Mouse (Mus musculus) granulocyte monocyte progenitor cell, adult 5-6 weeks (primary cell): ENCODE results near the gene Asgr2. TPM values are rescaled to one million over a fixed set of nuclear protein-coding genes. Genes with fewer than 3 reads are reported as not detected.
"Not testable (repeated sequence)": the region's sequence is repeated elsewhere in the genome, so short reads cannot be mapped to it uniquely, and the experiment has no call there.

Experiments used
- ATAC-seq: replicated peaks from 2 replicates; pipeline ENCODE4 v1.8.0; 2016; ENCODE audit warnings: mild to moderate bottlenecking, moderate TSS enrichment, inconsistent platforms; ENCODE audit not compliant: poor library complexity, severe bottlenecking
- total RNA-seq, 2 experiments: library from RNA; stranded (forward) in 1 of 2; stranded (reverse) in 1 of 2; fragments of 200-712, 200-1000 nt in 1 of 2; fragments of >200 nt in 1 of 2; fragmentation: Nextera tagmentation in 1 of 2; gene quantifications; 2 replicates each; pipeline ENCODE4 v1.2.3; 2014 to 2017

The Asgr2 gene
- total RNA-seq, 2 experiments from 2014 or later = not detected

DNA sequence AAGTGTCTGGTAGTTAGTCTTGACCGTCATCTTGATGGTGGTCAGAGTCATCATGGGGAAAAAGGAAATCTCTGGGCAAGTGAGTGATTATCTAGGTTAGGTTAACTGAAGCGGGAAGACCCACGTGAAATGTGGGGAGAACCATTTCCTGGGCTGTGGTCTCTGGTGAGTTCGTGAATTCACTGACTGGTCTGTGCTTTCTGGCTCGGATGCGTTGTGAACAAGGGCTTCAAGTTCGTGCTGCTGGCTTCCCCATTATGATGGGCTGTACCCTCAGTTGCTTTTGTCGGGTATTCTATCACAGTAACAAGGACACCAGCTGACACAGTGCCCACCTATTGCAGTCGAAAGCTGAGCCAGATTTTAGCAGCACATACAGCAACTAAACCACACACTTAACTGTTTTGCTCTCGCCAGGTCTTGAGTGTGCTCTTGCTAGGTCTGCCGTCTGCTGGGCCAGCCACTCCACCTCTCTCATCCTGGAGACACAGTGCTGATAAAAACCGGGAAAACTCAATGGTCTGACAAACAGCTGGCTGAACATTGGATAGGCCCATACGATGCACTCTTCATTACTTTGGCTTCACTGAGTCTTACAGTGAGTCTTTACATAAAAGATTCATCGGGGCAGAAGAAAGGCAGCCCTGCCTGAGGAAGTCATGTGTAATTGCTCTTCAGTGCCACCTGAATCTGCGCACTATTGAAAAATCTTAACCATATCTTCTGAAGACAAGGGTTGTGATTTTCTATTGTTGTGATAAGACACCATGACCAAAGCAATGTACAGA, 11.4 kb upstream of the Asgr2 start:
- ATAC-seq = 0 out of 2 replicates have a peak, but pooled peaks have one; percentile 6

- peak; percentile 81 for ATAC-seq
Measured at GRCm38 (mm10) chr11:70084563-70084962, 7.9 kb upstream of the Asgr2 start.

DNA sequence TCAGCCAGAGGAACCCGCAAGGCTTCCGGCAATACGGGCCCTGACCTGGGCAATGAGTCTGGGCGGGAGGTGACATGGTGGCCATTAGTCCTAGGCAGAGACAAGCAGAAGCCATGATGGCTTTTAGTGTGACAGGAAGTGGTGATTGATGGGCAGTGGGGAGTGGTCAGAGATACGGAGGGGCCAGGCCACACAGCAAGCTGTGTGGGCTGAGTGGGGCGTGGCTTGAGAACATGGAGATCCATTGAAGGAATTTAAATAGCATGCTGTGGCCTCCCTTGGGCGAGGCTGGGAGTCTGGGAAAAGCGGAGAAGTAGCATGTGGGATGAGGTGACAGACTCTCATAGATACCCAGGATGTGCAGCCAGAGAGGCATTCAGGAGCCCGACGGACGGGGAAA, 5.0 kb downstream of the Asgr2 start:
- no peak for ATAC-seq

DNA sequence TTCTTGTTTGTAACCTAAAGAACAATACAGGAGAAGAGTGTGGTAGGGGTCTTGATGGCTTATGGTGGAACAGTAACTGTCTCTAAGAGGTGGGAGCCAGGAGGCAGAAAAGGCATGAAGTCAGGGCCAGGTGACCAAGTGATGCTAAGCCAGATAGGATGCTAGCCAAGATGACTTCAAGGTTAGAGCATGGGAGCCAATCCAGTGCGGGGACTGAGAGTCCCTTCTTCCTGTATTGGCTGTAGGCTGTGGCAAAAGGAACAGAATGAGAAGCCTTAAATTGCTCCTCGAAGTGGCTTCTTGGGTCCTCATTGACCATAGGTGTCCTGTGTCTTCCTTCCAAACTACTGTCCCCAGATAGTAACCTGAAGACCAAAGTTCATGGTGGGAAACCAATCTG, 6.7 kb downstream of the Asgr2 start:
- no peak for ATAC-seq

DNA sequence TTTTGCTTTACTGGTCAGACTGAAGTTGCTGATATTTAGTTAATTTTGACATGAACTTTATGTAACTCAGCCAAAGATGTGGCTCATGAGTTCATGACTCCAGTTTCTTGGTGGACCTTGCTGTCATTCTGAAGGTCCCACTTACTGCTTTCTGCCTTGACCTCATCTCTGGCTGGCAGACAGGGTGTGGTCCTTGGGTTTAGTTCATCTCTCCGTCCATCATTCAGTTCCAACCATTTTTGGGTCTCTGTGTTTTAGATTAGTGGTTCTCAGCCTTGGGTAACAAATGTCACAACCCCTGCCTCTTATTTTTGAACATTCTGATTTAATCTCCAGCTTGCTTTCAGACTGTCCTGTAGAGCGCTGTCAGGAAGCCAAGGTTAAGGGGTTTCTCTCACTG, 7.4 kb downstream of the Asgr2 start:
- ATAC-seq = no peak

DNA sequence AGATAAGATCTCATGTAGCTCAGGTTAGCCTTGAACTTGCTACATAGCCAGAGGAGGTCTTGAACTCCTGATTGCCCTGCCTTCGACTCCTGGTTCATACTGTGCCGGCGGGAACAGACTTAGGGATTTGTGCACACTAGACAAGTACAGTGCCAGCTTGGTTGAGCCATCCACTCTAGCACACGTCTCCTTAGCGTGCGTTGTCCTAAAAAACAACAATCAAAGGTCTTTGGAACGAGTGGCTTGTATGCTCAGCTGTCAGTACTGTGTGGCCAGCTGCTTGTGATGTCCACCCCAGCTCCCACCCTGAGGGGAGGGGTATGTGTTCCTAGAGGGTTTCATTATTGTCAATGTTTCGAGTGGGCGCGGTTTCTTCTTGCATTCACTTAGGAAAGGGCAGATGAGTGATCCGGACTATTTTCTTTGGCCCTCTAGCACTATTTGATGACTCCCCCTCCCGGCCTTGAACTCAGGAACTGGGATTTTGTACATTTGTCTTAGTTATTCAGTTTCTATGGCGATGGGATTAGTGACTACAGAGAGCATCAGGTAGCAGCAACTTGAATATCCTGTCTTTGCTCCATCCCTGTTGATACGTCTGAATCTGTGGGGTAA, 11.4 kb downstream of the Asgr2 start:
- ATAC-seq = no peak

DNA sequence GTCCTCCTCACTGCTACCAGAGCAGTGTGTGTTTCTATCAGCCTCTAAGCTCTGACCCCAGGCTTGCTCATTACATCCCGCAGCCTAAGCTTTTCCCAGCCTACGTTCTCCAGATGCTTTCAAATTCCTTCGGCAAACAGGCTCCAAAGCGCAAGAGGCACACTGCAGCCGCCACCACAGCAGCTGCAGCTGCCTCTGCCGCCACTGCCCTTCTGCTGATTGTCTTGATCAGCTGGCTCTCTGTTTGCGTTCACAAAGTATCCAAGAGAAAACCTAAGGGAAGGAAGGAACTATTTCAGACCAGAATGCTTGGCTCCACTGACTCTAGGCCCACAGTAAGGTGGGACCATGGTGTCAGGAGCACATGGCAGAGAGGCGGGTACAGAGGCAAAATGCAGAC, 14.6 kb downstream of the Asgr2 start:
- ATAC-seq = no peak

GRCm38 (mm10) chr11:70110146-70110545, 17.7 kb downstream of the Asgr2 start:
- peak; percentile 59; the same call in 1 of the 2 replicates for ATAC-seq

- no peak for ATAC-seq
Measured at GRCm38 (mm10) chr11:70114562-70114961, 22.1 kb downstream of the Asgr2 start.

DNA sequence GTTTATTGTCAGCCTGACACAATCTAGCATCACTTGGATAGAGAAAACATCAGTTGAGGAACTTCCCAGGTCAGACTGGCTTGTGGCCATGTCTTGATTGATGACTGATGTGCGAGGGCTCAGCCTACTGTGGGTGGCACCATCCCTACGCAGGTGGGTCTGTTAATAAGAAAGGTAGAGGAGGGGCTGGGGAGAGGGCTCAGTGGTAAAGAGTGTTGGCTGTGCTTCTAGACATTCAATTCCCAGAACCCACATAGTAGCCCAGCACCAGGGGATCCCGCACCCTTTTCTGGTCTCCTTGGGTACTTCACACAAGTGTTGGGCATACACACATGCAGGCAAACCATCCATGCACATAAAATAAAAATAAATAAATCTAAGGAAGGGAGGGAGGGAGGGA, 23.5 kb downstream of the Asgr2 start:
- no peak for ATAC-seq

GRCm38 (mm10) chr11:70129926-70130379, 37.5 kb downstream of the Asgr2 start, which contains the start of gene Mgl2:
Gene Mgl2, plus strand, starts transcription at chr11:70130329.
- peak; percentile 78 for ATAC-seq

DNA sequence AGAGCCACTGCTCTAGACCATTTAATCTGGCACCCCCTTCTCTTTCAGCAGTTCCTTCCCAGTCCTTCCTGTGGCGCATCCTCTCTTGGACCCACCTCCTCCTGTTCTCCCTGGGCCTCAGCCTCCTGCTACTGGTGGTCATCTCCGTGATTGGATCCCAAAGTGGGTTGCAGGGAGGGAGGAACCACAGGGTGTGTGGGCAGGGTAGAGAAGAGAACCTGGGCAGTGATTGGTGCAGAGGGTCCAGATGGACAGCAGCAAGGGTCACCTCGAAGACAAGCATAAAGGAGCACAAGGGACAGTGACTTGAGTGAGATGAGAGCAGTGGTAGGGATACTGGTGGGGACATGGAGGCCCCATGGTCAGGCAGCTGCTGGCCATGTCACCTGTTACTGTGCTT, 42.6 kb downstream of the Asgr2 start:
- not testable (repeated sequence) for ATAC-seq

GRCm38 (mm10) chr11:70135925-70136324, 43.5 kb downstream of the Asgr2 start:
- ATAC-seq = not testable (repeated sequence)

- ATAC-seq = no peak
Measured at GRCm38 (mm10) chr11:70139171-70139570, 46.7 kb downstream of the Asgr2 start.

- 0 out of 2 replicates have a peak, but pooled peaks have one; percentile 44 for ATAC-seq
Measured at GRCm38 (mm10) chr11:70151072-70151471, 58.6 kb downstream of the Asgr2 start.

Other genes with a start within 250 kb of the Asgr2 start
- gene Plscr3, start 246.3 kb upstream of the Asgr2 start, total RNA-seq (2014; fragmentation: Nextera tagmentation) = 108 and 109 TPM in 2 replicates
- 24.9 and 25.2 TPM in 2 replicates for gene Plscr3, start 246.3 kb upstream of the Asgr2 start, total RNA-seq (2017)
- gene Tnk1, start 233.9 kb upstream of the Asgr2 start, total RNA-seq (2014; fragmentation: Nextera tagmentation) = 0.60 TPM in 1 of 2 replicates, not detected in the other
- not detected in 2 replicates for gene Tnk1, start 233.9 kb upstream of the Asgr2 start, total RNA-seq (2017)
- gene Tmem95, start 214.6 kb upstream of the Asgr2 start, total RNA-seq (2014; fragmentation: Nextera tagmentation) = not detected in 2 replicates
- gene Tmem95, start 214.6 kb upstream of the Asgr2 start, total RNA-seq (2017) = not detected in 2 replicates
- 0.41 and 4.2 TPM in 2 replicates for gene Kctd11, start 211.2 kb upstream of the Asgr2 start, total RNA-seq (2014; fragmentation: Nextera tagmentation)
- 1.1 and 2.6 TPM in 2 replicates for gene Kctd11, start 211.2 kb upstream of the Asgr2 start, total RNA-seq (2017)
- 52.4 and 65.1 TPM in 2 replicates for gene Acap1, start 197.1 kb upstream of the Asgr2 start, total RNA-seq (2014; fragmentation: Nextera tagmentation)
- 47.0 and 50.7 TPM in 2 replicates for gene Acap1, start 197.1 kb upstream of the Asgr2 start, total RNA-seq (2017)
- 1.3 and 3.5 TPM in 2 replicates for gene 2810408A11Rik, start 191.7 kb upstream of the Asgr2 start, total RNA-seq (2014; fragmentation: Nextera tagmentation)
- gene 2810408A11Rik, start 191.7 kb upstream of the Asgr2 start, total RNA-seq (2017) = 3.6 and 6.4 TPM in 2 replicates
- gene Neurl4, start 191.6 kb upstream of the Asgr2 start, total RNA-seq (2014; fragmentation: Nextera tagmentation) = 32.0 and 38.9 TPM in 2 replicates
- 20.7 and 27.5 TPM in 2 replicates for gene Neurl4, start 191.6 kb upstream of the Asgr2 start, total RNA-seq (2017)
- 71.5 and 99.8 TPM in 2 replicates for gene Gps2, start 178.8 kb upstream of the Asgr2 start, total RNA-seq (2014; fragmentation: Nextera tagmentation)
- gene Gps2, start 178.8 kb upstream of the Asgr2 start, total RNA-seq (2017) = 47.1 and 58.2 TPM in 2 replicates
- gene Eif5a, start 170.7 kb upstream of the Asgr2 start, total RNA-seq (2014; fragmentation: Nextera tagmentation) = 1,453 and 1,476 TPM in 2 replicates
- 890 and 976 TPM in 2 replicates for gene Eif5a, start 170.7 kb upstream of the Asgr2 start, total RNA-seq (2017)
- not detected in 2 replicates for gene Ybx2, start 156.8 kb upstream of the Asgr2 start, total RNA-seq (2014; fragmentation: Nextera tagmentation)
- 2.1 TPM in 1 of 2 replicates, not detected in the other for gene Ybx2, start 156.8 kb upstream of the Asgr2 start, total RNA-seq (2017)
- not detected in 2 replicates for gene Slc2a4, start 144.5 kb upstream of the Asgr2 start, total RNA-seq (2014; fragmentation: Nextera tagmentation)
- not detected in 2 replicates for gene Slc2a4, start 144.5 kb upstream of the Asgr2 start, total RNA-seq (2017)
- not detected in 2 replicates for gene Cldn7, start 127.9 kb upstream of the Asgr2 start, total RNA-seq (2014; fragmentation: Nextera tagmentation)
- not detected in 2 replicates for gene Cldn7, start 127.9 kb upstream of the Asgr2 start, total RNA-seq (2017)
- 191 and 254 TPM in 2 replicates for gene Ctdnep1, start 111.5 kb upstream of the Asgr2 start, total RNA-seq (2014; fragmentation: Nextera tagmentation)
- gene Ctdnep1, start 111.5 kb upstream of the Asgr2 start, total RNA-seq (2017) = 19.3 and 23.8 TPM in 2 replicates
- 59.4 and 70.0 TPM in 2 replicates for gene Elp5, start 110.1 kb upstream of the Asgr2 start, total RNA-seq (2014; fragmentation: Nextera tagmentation)
- gene Elp5, start 110.1 kb upstream of the Asgr2 start, total RNA-seq (2017) = 58.2 and 77.5 TPM in 2 replicates
- gene Gabarap, start 101.5 kb upstream of the Asgr2 start, total RNA-seq (2014; fragmentation: Nextera tagmentation) = 288 and 367 TPM in 2 replicates
- gene Gabarap, start 101.5 kb upstream of the Asgr2 start, total RNA-seq (2017) = 239 and 250 TPM in 2 replicates
- gene Phf23, start 96.9 kb upstream of the Asgr2 start, total RNA-seq (2014; fragmentation: Nextera tagmentation) = 41.7 and 45.8 TPM in 2 replicates
- gene Phf23, start 96.9 kb upstream of the Asgr2 start, total RNA-seq (2017) = 30.2 and 32.3 TPM in 2 replicates
- gene Dvl2, start 92.0 kb upstream of the Asgr2 start, total RNA-seq (2014; fragmentation: Nextera tagmentation) = 4.6 and 24.5 TPM in 2 replicates
- 16.1 and 18.0 TPM in 2 replicates for gene Dvl2, start 92.0 kb upstream of the Asgr2 start, total RNA-seq (2017)
- 39.7 and 55.8 TPM in 2 replicates for gene Acadvl, start 77.2 kb upstream of the Asgr2 start, total RNA-seq (2014; fragmentation: Nextera tagmentation)
- 40.3 and 42.1 TPM in 2 replicates for gene Acadvl, start 77.2 kb upstream of the Asgr2 start, total RNA-seq (2017)
- 11.4 and 12.3 TPM in 2 replicates for gene Dlg4, start 75.7 kb upstream of the Asgr2 start, total RNA-seq (2014; fragmentation: Nextera tagmentation)
- 1.3 and 3.5 TPM in 2 replicates for gene Dlg4, start 75.7 kb upstream of the Asgr2 start, total RNA-seq (2017)
- gene Asgr1, start 38.6 kb upstream of the Asgr2 start, total RNA-seq (2014; fragmentation: Nextera tagmentation) = not detected in 2 replicates
- gene Asgr1, start 38.6 kb upstream of the Asgr2 start, total RNA-seq (2017) = not detected in 2 replicates
- gene Mgl2, start 37.7 kb downstream of the Asgr2 start, total RNA-seq (2014; fragmentation: Nextera tagmentation) = 11.3 and 13.2 TPM in 2 replicates
- 36.5 and 37.9 TPM in 2 replicates for gene Mgl2, start 37.7 kb downstream of the Asgr2 start, total RNA-seq (2017)
- gene Clec10a, start 63.6 kb downstream of the Asgr2 start, total RNA-seq (2014; fragmentation: Nextera tagmentation) = 6.9 and 11.3 TPM in 2 replicates
- gene Clec10a, start 63.6 kb downstream of the Asgr2 start, total RNA-seq (2017) = 9.8 and 13.9 TPM in 2 replicates
- gene Slc16a11, start 120.1 kb downstream of the Asgr2 start, total RNA-seq (2014; fragmentation: Nextera tagmentation) = not detected in 2 replicates
- not detected in 2 replicates for gene Slc16a11, start 120.1 kb downstream of the Asgr2 start, total RNA-seq (2017)
- gene Slc16a13, start 128.4 kb downstream of the Asgr2 start, total RNA-seq (2014; fragmentation: Nextera tagmentation) = 7.1 and 7.9 TPM in 2 replicates
- gene Slc16a13, start 128.4 kb downstream of the Asgr2 start, total RNA-seq (2017) = 9.8 TPM in 2 replicates
- gene Bcl6b, start 137.2 kb downstream of the Asgr2 start, total RNA-seq (2014; fragmentation: Nextera tagmentation) = not detected in 2 replicates
- gene Bcl6b, start 137.2 kb downstream of the Asgr2 start, total RNA-seq (2017) = 0.13 TPM in 1 of 2 replicates, not detected in the other
- 78.5 and 112 TPM in 2 replicates for gene 0610010K14Rik, start 145.3 kb downstream of the Asgr2 start, total RNA-seq (2014; fragmentation: Nextera tagmentation)
- gene 0610010K14Rik, start 145.3 kb downstream of the Asgr2 start, total RNA-seq (2017) = 36.9 and 44.2 TPM in 2 replicates
- 4.7 and 4.8 TPM in 2 replicates for gene Gm21988, start 147.2 kb downstream of the Asgr2 start, total RNA-seq (2014; fragmentation: Nextera tagmentation)
- gene Gm21988, start 147.2 kb downstream of the Asgr2 start, total RNA-seq (2017) = 0.57 TPM in 1 of 2 replicates, not detected in the other
- 116 and 161 TPM in 2 replicates for gene Rnasek, start 147.2 kb downstream of the Asgr2 start, total RNA-seq (2014; fragmentation: Nextera tagmentation)
- gene Rnasek, start 147.2 kb downstream of the Asgr2 start, total RNA-seq (2017) = 31.2 and 31.3 TPM in 2 replicates
- gene Alox12, start 162.7 kb downstream of the Asgr2 start, total RNA-seq (2014; fragmentation: Nextera tagmentation) = not detected in 2 replicates
- gene Alox12, start 162.7 kb downstream of the Asgr2 start, total RNA-seq (2017) = not detected in 2 replicates
- gene Alox12e, start 230.0 kb downstream of the Asgr2 start, total RNA-seq (2014; fragmentation: Nextera tagmentation) = not detected in 2 replicates
- gene Alox12e, start 230.0 kb downstream of the Asgr2 start, total RNA-seq (2017) = not detected in 2 replicates